Mouse (Mus musculus) liver, embryonic 14.5 days (tissue): ENCODE results near the gene Otor. TPM values are rescaled to one million over a fixed set of nuclear protein-coding genes. Genes with fewer than 3 reads are reported as not detected.
A peak's percentile ranks its signal among the peaks of the same experiment; 100 is the strongest.

ENCODE experiments used
- ATAC-seq: fragments of 200-750 bp; cut with Nextera tagmentation; 2 replicates; pipeline ENCODE4 v1.8.0; 2017; ENCODE audit warnings: moderate number of reproducible peaks, mild to moderate bottlenecking, moderate library complexity; ENCODE audit not compliant: insufficient read depth
- DNase-seq, 3 experiments: peaks; one replicate each; pipeline ENCODE4 v3.0.0-alpha.2; 2012 to 2013; ENCODE audit warnings: low read depth in 3 of 3, low spot score in 3 of 3
- H3K27ac ChIP-seq: fragments of 300-500 bp; sonication (generic); 2 replicates; pipeline ENCODE4 v1.5.1; 2014; ENCODE audit warnings: moderate library complexity, mild to moderate bottlenecking, control low read depth, inconsistent platforms
- H3K27me3 ChIP-seq: fragments of 300-500 bp; sonication (generic); 2 replicates; pipeline ENCODE4 v1.6.1; 2014; ENCODE audit warnings: mild to moderate bottlenecking, low read length, moderate library complexity; ENCODE audit not compliant: control insufficient read depth, insufficient read depth
- H3K36me3 ChIP-seq: fragments of 300-500 bp; sonication (generic); replicated peaks from 2 replicates; pipeline ENCODE4 v1.6.1; 2014; ENCODE audit warnings: low read depth; ENCODE audit not compliant: control insufficient read depth, insufficient read depth
- H3K4me1 ChIP-seq, 2 experiments: fragments of 200-500 bp in 1 of 2; fragments of 300-500 bp in 1 of 2; sonication (generic) in 1 of 2; replicated peaks; 2 replicates each; pipeline ENCODE4 v1.6.1; 2012 to 2014; ENCODE audit warnings: antibody characterized with exemption in 1 of 2, inconsistent platforms in 1 of 2, low read length in 1 of 2; ENCODE audit not compliant: control insufficient read depth in 2 of 2, insufficient read depth in 2 of 2
- H3K4me2 ChIP-seq: fragments of 300-500 bp; sonication (generic); 2 replicates; pipeline ENCODE4 v1.6.1; 2014; ENCODE audit warnings: low read depth, mild to moderate bottlenecking, control low read depth, moderate library complexity
- H3K4me3 ChIP-seq, 2 experiments: fragments of 200-500 bp in 1 of 2; fragments of 300-500 bp in 1 of 2; sonication (generic) in 1 of 2; 2 replicates each; pipeline ENCODE4 v1.5.1; 2012 to 2014; ENCODE audit warnings: low read depth in 2 of 2, low read length in 2 of 2, mild to moderate bottlenecking in 2 of 2, control low read depth in 1 of 2, inconsistent platforms in 1 of 2, moderate library complexity in 1 of 2; ENCODE audit not compliant: insufficient read depth in 1 of 2
- H3K9ac ChIP-seq: fragments of 300-500 bp; sonication (generic); replicated peaks from 2 replicates; pipeline ENCODE4 v1.6.1; 2014; ENCODE audit warnings: mild to moderate bottlenecking, control low read depth, moderate library complexity
- H3K9me3 ChIP-seq: fragments of 300-500 bp; sonication (generic); 2 replicates; pipeline ENCODE4 v1.6.1; 2016; ENCODE audit warnings: low read length, mixed read lengths; ENCODE audit not compliant: control insufficient read depth
- CTCF ChIP-seq: IDR thresholded peaks from 2 replicates; pipeline ENCODE4 v1.5.1; 2016; ENCODE audit warnings: antibody characterized with exemption, low read depth, control low read depth
- EP300 ChIP-seq: IDR thresholded peaks from 2 replicates; pipeline ENCODE4 v1.6.1; 2016; ENCODE audit warnings: antibody characterized with exemption, low read depth
- WGBS: fragments of 180-500 bp; shearing (Covaris S2); extraction: QIAGEN DNeasy Blood & Tissue Kit; methylation state at CpG from one replicate; pipeline ENCODE4 v1.1.7; 2014; ENCODE audit not compliant: insufficient replicate concordance; 5-methylcytosine and 5-hydroxymethylcytosine counted together
- polyA plus RNA-seq, 2 experiments: library from polyadenylated mRNA; depleted of rRNA in 1 of 2; stranded (reverse) in 1 of 2; unstranded in 1 of 2; fragments of >200 nt; fragmentation: Nextera tagmentation in 1 of 2; extraction: Ambion mirVana in 1 of 2; gene quantifications; 2 replicates each; pipeline versions ENCODE4 v1.2.1 to v1.2.3; 2012 to 2014

Gene Otor
- polyA plus RNA-seq, 2 experiments: 0.14 TPM; not detected in 1

DNA sequence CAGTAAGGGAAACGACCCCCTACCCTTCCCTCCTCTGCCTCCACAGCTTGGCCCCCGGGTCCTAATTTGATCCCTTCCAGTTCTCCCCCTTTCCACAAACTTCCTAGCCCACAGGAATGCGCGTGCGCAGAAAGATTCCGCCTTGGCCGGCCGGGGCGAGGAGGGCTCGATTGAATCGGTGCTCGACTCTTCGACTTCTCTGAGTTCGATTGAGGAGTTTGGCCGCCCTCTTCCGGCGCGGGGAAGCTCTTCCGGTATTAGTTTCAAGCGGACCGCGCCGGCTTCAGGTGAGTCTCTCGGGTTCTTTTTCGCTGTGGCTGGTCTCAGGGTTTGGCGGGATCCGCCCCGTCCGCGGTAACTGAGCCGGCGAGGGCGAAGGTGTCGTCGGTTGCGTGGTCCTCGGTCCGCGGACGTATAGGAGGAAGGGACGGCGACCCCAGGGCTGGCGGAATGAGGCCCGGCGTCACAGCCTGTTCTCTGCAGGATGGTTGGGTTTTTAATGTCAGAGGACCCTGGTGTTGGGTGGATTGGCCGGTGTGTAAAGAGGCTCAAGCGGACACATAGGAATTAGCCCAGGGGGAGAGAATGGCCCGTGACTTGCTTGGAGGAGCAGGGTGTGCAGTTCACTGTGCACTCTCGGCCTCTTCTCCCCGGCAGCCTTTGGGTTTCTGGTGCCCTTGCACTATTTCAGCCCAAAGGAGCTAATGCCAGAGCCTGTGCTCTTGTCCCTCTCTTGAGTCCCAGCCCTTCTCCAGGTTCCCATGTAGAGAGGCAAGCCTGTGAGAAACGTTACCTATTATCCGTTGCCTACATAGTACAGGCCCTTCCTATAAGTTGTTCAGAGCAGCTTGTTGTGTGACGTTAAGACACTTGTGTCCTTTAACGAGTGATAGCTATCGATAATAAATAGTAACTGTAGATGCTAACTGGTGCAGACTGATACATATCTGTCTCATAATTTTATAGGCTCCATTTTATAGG is 15.2 kb upstream of the Otor start, which contains the start of gene Snrpb2:
Gene Snrpb2, plus strand, starts transcription at position 228 of the 981 bp plus-strand sequence.
- H3K4me1 ChIP-seq: peaks cover 3 to 6% of the 10 kb centered on the region in 2 experiments
- no peaks in the 10 kb centered on the region for H3K27me3 ChIP-seq
- TF ChIP-seq CTCF: peak; percentile 43; the same call in 1 of the 2 replicates
- no peak for TF ChIP-seq EP300
- H3K4me3 ChIP-seq: peak within 1 kb of the TSS; percentile 73 to 84
- no peaks in the 10 kb centered on the region for H3K9me3 ChIP-seq
- H3K4me2 ChIP-seq: peak within 1 kb of the TSS; percentile 75
- peak; percentile 92 for ATAC-seq
- under 1% methylated on average over 55 of the region's 55 CpGs for WGBS
- no peak within 1 kb of the TSS for H3K27ac ChIP-seq
- H3K36me3 ChIP-seq: peaks cover 7% of the 10 kb centered on the region
- H3K9ac ChIP-seq: peak within 1 kb of the TSS; percentile 88
- DNase-seq: peak; percentile 73 to 78 (median 75)

- no peak overlapping the region for H3K27ac ChIP-seq
- no peaks in the 10 kb centered on the region for H3K27me3 ChIP-seq
- H3K9ac ChIP-seq: no peak overlapping the region
- H3K4me1 ChIP-seq: peaks cover 3 to 6% of the 10 kb centered on the region in 2 experiments
- ATAC-seq (no peak), DNase-seq (no peak)
- 83% methylated on average over 3 of the region's 3 CpGs for WGBS
- H3K36me3 ChIP-seq: peaks cover 21% of the 10 kb centered on the region
- H3K4me2 ChIP-seq: no peak overlapping the region
- TF ChIP-seq CTCF: no peak
- no peak for TF ChIP-seq EP300
- H3K4me3 ChIP-seq: no peak overlapping the region
- no peaks in the 10 kb centered on the region for H3K9me3 ChIP-seq
These were observed 12.4 kb upstream of the Otor start for GRCm38 (mm10) chr2:143065914-143066313.

DNA sequence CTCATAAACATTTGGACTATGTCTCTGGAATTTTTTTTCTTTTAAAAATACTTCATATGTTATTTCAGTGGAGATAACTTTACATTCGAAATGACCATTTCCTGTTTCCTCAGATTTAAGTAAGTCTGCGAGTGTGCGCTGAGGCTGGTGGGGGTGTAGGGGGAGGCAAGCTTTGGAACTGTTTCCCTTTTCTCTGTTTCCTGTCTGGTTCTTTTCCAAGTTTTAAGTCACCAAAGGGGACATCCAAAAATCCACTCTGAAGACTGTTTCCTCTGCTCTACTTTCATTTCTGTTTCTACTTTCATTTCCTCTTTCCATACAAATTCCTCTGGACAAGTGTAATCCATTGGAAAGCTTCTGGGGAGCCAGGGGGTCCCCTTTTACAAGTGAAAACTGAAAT is 3.4 kb downstream of the Otor start:
- Histone ChIP-seq H3K4me1 (no peaks in the 10 kb centered on the region), H3K9me3 (no peaks in the 10 kb centered on the region), H3K27me3 (no peaks in the 10 kb centered on the region), H3K27ac (no peak overlapping the region), H3K9ac (no peak overlapping the region), H3K4me2 (no peak overlapping the region), H3K36me3 (no peaks in the 10 kb centered on the region), H3K4me3 (no peak overlapping the region)
- DNase-seq (no peak), ATAC-seq (no peak)
- 4% methylated on average over 3 of the region's 3 CpGs for WGBS
- TF ChIP-seq CTCF (no peak), EP300 (no peak)

GRCm38 (mm10) chr2:143084852-143085397 is 6.7 kb downstream of the Otor start:
- Histone ChIP-seq H3K4me1 (no peaks in the 10 kb centered on the region), H3K9ac (no peak overlapping the region), H3K4me3 (no peak overlapping the region), H3K4me2 (no peak overlapping the region), H3K27me3 (no peaks in the 10 kb centered on the region), H3K27ac (no peak overlapping the region), H3K9me3 (no peaks in the 10 kb centered on the region), H3K36me3 (no peaks in the 10 kb centered on the region)
- TF ChIP-seq EP300 (no peak), CTCF (no peak)
- no peak for ATAC-seq
- WGBS: 39% methylated on average over 2 of the region's 2 CpGs
- DNase-seq: no peak

DNA sequence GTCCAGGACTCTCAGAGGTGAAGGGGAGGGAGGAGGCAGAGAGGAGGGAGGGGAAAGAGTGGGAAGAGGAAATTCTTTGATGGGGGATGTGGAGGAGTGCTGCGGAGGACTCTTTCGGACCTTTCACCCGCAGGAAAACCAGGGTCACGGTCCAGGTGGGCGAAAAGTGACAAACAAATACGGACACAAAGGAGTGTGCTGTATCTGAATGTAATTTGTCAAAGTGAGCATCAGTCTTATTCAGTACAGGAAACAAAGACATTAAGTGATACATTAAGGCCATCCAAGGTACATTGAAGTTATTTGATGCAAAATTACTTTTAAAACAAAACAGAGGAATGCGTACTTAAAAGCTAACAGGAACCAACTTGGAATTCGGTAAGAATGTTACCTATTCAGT is 11.6 kb downstream of the Otor start:
- Histone ChIP-seq H3K4me2 (no peak overlapping the region), H3K4me3 (no peak overlapping the region), H3K9me3 (no peaks in the 10 kb centered on the region), H3K27ac (no peak overlapping the region), H3K36me3 (no peaks in the 10 kb centered on the region), H3K4me1 (no peaks in the 10 kb centered on the region), H3K9ac (no peak overlapping the region), H3K27me3 (no peaks in the 10 kb centered on the region)
- DNase-seq (no peak), ATAC-seq (no peak)
- TF ChIP-seq EP300 (no peak), CTCF (no peak)
- WGBS: 62% methylated on average over 8 of the region's 8 CpGs
